Mouse (Mus musculus) layer of hippocampus, adult 9-11 months (tissue): ENCODE measurements around the gene Hnrnpu.
"Not testable (repeated sequence)": the region's sequence is repeated elsewhere in the genome, so short reads cannot be mapped to it uniquely, and the experiment has no call there.

Experiments used
- DNase-seq: peaks from one replicate; pipeline ENCODE4 v3.0.0; 2022

Gene Hnrnpu

DNA sequence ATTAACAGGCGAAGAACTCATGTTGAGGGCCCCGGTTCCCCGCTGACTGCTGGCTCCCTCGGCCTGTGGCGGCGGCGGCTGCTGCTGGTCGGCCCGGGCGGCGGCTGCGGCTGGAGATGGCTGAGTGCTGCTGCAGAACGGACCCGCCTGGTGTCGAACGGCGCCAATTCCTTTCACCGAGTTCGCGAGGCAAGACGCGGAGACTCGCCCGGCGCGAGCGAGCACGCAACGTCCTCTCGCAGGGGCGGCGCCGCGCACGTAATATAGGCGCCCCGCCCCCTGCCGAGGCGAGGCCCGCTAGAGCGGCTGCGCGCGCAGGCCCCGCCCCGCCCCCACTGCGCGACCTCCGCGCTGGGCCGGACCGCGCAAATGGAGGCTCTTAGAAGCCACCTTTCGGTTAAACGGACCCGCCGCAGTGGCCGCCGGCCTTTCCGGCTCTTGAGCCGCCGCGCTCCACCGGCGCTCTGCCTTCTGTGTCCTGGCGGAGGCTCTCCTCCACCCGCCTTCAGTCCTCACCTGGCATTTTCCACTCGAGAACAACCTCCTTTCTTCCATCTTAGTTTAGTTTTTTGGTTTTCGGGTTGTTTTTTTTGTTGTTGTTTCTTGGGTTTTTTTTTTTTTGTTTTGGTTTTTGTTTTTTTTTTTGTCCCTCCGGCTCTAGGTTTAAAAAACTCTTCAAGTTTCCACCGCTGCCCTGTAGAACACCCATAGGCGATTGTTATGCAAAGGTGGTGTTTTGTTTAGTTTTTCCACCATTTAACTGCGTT is at the start of gene Hnrnpu:
Gene Hnrnpu, minus strand, starts transcription at position 247 of the 767 bp plus-strand sequence.
- peak; percentile 97 for DNase-seq

DNA sequence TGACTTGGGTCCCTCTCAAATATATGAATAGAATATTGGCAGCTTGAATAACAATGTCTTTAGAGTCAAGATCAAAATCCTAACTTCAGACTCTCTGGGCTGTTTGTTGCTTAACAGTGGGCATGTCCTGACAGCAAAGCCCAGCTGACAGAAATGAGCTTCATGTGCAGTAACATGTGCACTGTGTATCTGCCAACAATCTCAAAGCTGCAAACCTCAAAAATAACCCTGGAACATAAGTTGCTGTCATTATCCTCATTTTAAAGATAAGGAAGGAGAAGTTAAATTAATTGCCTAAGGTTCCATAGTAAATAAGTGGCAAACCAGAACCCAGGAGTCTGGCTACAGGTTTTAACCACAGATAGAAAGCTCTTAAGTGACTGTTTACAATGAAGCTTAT is 44.6 kb upstream of the Hnrnpu start:
- DNase-seq: peak; percentile 62

GRCm38 (mm10) chr1:178379224-178379623 is 41.6 kb upstream of the Hnrnpu start:
- DNase-seq: no peak

GRCm38 (mm10) chr1:178378115-178378514 is 40.5 kb upstream of the Hnrnpu start:
- DNase-seq: no peak

DNA sequence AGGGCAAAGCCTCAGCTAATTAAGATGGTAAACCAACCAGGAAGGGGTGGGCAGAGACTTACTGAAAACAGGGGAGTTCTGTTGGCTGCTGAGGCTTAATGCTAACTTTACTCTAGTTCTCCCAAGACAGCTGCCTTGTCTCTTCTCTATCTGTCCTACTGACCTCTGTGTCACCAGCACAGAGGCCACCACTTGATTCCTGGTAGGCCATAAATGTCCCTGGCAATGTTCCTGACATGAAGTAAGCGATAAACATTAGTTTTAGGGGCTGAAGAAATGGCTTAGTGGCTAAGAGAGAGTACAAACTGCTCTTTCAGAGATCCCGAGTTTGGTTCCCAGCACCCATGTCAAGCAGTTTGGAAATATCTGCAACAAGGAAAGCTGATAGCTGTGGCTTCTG is 39.3 kb upstream of the Hnrnpu start:
- no peak for DNase-seq

DNA sequence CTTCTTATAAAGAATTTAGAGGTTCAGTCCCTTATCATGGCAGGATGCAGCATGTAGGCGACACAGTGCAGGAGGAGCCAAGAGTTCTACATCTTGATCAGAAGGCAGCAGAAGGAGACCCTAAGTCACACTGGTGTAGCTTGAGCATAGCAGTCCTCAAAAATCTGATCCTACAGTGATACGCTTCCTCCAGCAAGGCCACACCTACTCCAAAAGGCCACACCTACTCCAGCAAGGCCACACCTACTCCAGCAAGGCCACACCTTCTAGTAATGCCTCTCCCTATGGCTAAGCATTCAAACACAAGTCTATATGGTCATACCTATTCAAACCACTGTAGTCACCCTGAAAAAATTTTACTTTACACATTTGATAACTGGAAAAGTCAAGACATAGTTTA is 38.5 kb upstream of the Hnrnpu start:
- DNase-seq: no peak

DNA sequence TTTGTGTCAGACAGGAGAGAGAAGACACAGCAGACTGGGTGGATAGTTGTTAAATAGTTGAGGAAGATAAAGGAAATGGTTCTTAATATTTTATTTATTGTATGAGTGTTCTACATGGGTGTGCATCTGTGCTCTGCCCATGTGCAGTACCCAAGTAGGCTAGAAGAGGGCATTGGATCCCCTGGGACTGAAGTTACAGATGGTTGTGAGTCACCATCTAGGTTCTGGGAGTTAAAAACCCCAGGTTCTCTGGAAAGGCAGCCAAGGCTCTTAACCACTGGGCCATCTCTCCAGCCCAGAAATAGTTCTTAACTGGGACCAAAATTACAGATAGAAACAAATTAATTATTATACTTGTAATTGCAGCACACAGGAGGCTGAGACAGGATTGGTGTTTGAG is 37.8 kb upstream of the Hnrnpu start:
- no peak for DNase-seq

DNA sequence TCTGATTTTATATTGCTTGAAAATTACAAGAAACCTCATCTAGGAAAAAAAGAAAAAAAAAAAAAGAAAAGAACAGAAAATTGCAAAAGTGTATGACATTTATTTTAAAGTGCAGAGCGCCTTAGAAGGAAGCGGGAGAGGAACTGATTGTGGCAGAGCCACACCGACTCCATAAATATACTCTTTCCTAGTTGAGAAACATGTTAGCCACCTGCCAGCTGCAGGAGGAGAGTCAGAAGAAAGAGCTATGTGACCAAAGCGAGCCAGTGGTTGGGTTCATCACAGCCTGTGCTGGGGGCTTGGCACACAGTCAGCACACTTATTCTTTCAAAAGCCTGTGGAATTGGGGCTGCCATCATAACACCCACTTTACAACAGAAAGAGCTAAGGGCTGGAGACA is 35.1 kb upstream of the Hnrnpu start:
- DNase-seq: no peak

DNA sequence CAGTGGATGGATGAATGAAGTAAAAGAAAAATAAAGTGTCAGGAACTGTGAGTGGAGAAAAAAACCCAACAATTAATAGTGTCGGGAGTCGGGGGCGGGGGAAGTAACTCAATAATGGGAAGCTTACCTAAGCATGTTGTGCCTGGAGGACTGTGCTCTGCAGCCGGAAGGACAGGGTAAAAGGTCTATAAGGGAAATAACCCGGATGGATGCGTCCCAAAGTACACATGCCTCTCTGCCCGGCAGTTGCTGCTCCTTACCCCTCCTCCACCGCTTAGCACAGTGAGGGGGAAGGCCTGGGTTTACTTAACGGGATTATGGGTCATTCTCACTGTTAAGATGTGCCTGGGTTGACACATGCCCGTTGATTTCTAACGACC is 31.7 kb upstream of the Hnrnpu start:
- DNase-seq: no peak

DNA sequence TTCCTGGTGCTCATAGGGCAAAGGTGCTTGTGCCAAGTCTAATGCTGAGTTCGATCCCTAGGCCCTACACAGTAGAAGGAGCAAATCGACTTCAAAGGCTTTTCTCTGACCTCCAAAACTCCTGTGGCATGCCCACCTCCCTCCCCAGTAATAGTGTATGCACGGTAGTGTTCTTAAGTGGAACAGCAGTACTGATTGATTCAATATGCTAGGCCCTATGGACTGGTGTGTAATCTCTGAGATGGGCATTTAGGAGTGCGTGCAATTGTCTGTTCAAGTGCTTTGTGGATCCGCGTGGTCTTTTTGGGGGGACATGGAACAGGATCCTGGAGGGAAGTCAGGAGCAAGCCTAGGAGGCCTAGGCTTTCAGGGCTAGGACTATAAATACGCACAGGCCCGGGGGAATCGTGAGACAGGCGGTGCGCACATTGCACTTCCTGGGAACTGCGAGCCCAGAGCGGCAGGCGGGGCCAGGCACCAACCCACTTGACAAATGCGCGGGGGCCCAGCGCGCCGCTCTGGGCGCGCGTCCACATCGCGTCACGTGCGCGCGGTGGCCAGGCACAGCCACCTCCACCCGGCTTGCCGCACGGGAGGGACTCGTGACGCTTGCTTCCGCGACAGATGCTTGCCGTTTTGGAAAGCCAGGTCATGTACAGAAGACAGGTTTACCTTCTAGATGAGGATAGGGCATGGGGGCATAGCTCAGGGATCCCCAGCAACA is 31.1 kb upstream of the Hnrnpu start:
- peak; percentile 97 for DNase-seq

DNA sequence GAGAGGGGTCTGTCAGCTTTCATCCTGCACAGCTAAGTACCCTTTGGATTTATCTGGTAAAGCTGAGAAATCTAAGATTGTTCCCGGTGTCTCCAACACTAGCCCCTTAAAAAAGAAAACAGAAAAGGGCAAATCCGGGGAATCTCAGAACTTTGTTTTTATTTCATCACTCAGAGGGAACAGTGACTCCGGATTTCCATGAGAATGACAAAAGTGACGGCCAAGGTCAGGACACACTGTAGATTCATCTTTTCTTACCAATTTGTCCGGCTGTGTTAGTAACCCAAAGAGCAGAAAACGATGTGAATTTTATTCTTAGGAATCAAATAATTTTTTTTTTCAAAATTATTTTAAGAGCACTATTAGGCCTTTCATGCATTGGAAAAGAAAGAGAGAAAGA is 30.5 kb upstream of the Hnrnpu start:
- no peak for DNase-seq

DNA sequence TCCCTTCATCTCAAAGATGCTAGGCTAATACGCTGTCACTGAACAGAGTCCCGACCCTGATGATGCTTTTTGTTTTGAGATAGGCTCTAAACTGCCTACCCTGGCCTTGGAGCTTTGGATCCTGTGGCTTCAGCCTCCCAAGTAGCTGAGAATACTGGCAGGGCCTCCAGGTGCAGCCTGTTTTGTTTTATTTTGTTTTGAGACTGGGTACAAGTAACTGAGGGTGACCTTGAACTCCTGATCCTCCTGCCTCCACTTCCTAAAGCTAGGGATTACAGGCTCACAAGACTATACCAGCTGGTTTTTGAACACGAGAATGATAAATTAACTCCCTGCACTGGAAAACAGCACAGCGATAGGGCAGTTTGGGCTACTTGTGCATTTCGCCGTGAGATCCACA is 27.6 kb upstream of the Hnrnpu start:
- no peak for DNase-seq

DNA sequence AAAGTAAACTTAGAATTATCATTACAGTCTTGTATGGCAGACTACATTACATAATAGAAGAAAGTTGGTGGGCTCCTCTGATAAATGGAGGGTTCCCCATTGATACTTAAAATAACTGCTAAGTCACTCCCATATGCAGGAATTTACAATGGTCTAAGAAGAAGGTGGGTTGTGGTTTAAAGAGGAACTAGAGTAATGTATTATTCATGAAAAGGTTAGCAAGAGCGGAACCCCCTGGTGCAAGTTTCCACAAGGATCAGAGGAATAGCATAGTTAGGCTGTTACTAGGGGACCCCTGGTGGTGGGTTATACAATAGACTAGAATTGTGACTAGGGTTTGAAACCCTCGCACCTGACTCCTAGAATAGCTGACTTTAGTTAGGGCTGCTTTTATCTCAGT is 23.1 kb upstream of the Hnrnpu start:
- no peak for DNase-seq

DNA sequence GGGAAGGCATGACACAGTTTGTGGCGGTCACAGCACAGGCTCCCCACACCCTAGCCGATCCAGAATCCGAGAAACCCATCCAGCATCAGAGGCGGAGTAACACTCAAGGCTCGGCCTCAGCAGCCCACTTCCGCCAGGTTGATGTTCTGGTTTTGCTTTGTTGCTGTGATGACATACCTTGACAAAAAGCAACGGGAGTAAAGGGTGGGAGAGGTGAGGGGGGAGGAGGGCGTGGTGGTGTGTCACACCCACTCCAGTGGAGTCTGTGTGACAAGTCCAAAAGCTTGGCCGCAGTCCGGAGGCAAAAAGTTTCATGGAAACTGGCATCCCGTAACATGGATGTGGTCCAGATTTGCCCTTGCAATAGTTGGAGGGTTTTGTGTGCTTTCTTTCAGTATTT is 22.7 kb upstream of the Hnrnpu start:
- DNase-seq: no peak

DNA sequence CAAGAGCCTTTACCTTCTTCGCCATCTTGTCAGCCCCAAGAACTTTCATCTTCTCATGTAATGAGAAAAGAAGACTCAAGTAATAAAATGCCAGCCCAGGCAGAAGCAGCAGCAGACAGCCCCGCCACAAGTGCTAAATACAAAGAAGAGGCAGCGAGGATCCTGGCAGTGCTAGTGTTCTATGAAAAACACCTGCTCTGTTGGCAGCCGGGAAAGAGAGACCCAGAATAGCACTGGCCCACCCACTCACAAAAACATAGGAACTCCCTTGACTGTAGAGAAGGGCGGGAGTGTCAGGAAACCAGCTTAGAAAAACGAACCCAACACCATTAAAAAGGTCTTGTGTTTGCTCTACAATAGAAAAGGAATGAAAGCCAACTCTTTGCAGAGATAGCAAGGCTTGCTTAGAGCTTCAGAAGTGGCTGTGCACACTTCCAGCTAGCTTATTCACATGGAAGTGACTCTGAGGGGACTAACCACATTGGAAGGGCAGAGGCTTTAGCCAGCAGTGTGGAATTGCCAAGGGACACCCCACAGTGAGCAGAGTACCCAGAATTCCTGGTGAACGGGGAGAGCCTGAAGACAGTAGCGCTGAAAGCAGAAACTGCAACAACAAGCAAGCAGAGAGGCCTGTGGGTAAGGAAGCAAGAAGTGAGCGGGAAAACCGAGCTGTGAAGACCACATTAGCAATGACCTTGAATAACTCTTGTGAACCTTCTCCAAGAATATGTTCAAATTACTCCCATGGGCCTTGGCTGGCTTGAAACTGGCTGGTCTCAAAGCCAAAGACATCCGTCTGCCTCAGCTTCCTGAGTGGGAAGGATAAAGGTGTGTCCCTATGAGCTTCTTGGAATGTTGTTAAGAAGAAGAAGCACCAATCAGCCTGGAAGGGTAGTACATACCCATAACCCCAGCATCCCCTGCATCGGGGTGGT is 20.4 kb upstream of the Hnrnpu start:
- DNase-seq: peak; percentile 91

GRCm38 (mm10) chr1:178354576-178354975 is 17.0 kb upstream of the Hnrnpu start:
- DNase-seq: no peak

DNA sequence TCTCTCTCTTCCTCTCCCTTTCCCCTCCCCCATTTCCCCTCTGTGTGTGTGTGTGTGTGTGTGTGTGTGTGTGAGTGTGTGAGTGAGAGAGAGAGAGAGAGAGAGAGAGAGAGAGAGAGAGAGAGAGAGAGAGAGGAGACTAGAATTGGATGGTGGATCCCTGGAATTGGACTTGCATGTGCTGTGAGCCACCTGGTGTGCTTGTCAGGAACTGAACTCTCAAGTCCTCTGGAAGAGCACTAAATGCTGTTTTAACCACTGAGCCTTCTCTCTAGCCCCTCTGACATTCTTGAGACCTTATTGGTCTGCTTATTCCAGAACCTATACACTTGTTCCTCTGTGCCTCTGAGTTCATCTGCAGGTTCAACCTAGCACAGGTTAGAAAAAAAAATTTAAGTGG is 14.0 kb upstream of the Hnrnpu start:
- no peak for DNase-seq

- no peak for DNase-seq
These were observed 13.2 kb upstream of the Hnrnpu start for GRCm38 (mm10) chr1:178350792-178351191.

DNA sequence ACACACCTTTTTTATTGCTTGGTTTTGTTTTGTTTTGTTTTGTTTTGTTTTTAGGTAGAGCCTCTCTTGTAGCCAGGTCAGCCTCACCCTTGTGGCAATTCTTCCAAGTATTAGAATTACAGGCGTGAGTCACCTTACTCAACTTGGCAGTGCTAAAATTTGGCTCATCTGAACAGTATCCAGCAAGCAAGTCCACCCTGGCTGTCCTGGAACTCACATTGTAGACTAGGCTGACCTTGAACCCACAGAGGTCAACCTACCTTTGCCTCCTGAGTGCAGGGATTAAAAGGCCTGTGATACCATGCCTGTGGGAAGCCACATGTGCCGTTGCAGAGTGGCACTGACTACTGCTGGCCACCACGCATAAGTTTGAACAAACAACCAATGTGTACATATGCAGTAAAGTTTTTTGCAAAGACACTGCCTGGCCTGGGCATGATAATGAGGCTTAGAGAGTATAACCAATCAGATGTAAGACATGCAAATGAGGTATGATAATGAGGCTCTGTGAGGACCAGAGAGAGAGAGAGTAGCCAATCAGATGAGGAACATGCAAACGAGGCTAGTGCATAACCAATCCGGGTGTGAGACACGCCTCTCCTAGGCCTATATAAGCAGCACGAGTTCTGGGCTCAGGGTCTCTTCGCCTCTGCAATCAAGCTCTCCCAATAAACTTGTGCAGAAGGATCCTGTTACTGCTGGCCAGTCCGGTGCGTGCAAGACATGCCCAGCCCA is 6.6 kb upstream of the Hnrnpu start:
- not testable (repeated sequence) for DNase-seq

- DNase-seq: no peak
These were observed 5.0 kb upstream of the Hnrnpu start for GRCm38 (mm10) chr1:178342612-178343011.

DNA sequence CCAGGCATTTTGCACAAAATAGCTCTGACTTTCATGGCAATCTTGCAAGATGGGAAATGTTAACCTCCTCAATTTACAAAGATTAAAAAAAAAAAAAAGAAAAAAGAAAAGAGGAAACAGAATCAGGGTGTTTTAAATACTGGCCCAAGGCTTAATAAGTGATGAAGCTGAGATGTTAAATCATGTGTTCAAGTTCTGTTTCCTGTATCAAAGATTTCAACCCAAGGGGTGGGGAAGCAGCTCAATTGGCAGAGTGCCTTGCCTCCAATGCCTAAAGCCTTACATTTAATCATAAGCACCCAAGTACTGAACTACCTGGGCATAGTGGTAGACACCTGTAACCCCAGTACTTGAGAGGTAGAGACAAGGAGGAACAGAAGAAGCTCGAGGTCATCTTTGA is 4.5 kb upstream of the Hnrnpu start:
- DNase-seq: no peak

DNA sequence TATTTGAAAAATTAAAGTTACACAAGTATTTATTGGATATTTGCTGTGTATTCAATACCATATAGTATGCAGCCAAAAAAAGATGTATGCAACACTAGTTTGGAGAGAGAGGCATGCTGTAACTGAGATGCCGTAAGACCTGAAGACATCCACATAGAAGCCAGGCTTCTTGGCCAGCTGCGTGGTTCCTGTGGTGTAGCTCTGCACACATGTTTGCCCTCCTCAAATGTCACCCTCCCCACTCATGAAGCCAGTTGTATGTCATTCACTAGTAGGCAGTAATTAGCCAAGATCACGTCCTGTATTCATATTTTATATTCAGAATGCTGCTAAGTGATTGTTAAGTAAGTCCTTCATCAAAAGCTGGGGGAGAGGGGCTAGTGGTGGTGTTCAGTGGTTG is 3.8 kb upstream of the Hnrnpu start:
- DNase-seq: no peak

- no peak for DNase-seq
These were observed 2.6 kb upstream of the Hnrnpu start for GRCm38 (mm10) chr1:178340213-178340612.
